Mouse (Mus musculus) embryo, embryonic 9.5 days (tissue): ENCODE measurements around the gene Gm11555.
"Not testable (repeated sequence)": the region's sequence is repeated elsewhere in the genome, so short reads cannot be mapped to it uniquely, and the experiment has no call there.

Source experiments
- DNase-seq: peaks from one replicate; pipeline ENCODE4 v3.0.0-alpha.2; 2017; ENCODE audit errors: extremely low spot score

Gm11555 gene

DNA sequence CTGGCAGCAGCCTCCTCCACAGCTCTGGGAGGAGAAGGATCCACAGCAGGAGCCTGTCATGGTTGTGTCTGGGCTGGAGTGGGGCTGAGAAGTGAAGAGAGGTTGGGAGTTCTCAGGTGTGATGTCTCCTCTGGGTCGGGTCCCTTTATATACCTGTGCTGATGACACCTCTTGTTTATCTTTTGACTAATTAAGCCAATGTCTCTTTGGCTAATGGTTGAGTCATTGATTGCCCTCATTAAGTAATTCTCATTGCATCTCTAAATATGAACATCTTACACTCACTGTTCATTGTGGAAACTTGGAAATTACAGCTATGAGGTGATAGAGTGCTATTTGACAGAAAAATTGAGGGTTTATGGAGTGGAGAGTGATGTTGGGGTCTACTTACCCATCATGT lies 46.8 kb downstream of the Gm11555 start, which contains the start of gene Gm11938:
Gene Gm11938, minus strand, starts transcription at position 101 of the 400 bp plus-strand sequence.
- DNase-seq: not testable (repeated sequence)
